Mouse (Mus musculus): ENCODE measurements around the gene Ms4a14.
"Not testable (repeated sequence)": the region's sequence is repeated elsewhere in the genome, so short reads cannot be mapped to it uniquely, and the experiment has no call there.

The Ms4a14 gene

GRCm38 (mm10) chr19:11314354-11314753, at the start of gene Ms4a14:
TSS of gene Ms4a14 (minus strand) at chr19:11314454.
- no peak for DNase-seq

- no peak for DNase-seq
Measured at GRCm38 (mm10) chr19:11362002-11362401, 47.7 kb upstream of the Ms4a14 start.

DNA sequence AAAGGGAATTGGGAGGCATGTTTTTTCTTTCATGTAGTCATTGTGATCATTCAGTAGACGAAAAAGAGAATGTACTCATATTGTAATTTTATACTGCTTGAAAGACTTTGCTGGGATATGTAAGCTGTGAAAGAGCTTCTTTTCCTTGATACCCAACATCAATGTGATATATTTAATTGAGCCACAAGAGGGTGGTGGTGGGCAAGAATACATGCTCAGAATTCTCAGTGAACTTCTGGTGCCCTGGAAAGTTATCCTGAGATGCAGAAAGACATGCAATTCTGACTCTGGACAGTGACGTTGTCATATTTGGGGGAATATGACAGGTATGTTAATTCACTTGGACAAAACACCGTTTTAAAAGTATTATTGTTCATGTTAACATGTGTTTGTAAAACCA, 45.9 kb upstream of the Ms4a14 start:
- DNase-seq, result peak; percentile 11

DNA sequence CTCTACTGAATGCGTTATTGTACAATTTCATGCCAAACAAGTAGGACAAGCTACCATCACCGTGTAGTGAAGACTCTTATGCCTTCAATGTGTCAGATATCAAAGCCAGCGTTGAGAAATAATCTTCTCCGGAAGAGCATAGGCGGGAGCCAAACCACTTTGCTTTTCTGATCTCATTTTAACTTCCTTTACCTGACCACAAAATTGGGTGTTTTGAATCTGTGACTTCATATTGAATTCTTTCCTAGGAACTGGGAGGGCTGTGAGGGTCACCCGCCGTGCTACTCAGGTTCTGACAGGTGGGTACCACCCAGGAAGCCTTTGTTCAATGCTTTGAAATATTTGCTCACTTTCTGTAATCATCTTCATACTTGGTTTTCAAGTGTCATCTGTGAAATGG, 41.5 kb upstream of the Ms4a14 start:
- DNase-seq, result no peak

GRCm38 (mm10) chr19:11351878-11352277, 37.6 kb upstream of the Ms4a14 start:
- DNase-seq, result peak; percentile 17

DNA sequence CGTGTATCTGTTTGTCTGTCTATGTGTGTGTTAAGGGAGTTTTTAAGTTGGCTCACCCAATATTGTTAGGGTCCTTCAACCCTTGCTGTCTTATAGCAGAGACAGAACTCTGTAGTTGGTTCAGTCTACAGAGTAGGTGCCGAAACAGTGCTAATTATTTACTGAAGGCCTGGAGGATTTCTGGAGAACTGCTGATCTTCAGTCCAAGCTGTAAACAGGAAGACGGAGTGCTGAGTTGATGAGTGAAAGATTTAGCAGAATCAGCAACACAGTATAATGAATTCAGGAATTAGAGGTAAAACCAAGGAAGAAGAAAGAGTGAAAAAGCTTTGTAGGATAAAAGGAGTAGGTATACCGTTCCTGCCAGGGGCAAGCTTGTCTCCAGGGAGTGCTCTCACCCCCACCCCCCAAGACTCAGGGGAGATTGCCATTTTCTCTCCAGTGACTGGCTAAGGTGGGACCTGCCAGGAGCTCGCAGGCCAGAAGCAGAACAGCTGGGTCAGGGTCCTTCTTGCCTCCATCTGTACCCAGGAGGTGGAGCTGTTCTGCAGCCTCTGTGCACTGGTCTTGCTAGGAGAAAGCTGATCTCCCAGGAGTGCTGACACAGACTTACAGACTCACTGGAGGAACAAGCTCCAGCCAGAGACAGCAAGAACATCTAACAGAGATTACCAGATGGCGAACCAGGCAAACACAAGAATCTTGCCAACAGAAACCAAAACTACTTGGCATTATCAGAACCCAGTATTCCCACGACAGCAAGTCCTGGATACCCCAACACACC, 35.6 kb upstream of the Ms4a14 start:
- DNase-seq, result peak; percentile 63

GRCm38 (mm10) chr19:11343992-11344391, 29.7 kb upstream of the Ms4a14 start:
- no peak for DNase-seq

- no peak for DNase-seq
Measured at GRCm38 (mm10) chr19:11343147-11343546, 28.9 kb upstream of the Ms4a14 start.

DNA sequence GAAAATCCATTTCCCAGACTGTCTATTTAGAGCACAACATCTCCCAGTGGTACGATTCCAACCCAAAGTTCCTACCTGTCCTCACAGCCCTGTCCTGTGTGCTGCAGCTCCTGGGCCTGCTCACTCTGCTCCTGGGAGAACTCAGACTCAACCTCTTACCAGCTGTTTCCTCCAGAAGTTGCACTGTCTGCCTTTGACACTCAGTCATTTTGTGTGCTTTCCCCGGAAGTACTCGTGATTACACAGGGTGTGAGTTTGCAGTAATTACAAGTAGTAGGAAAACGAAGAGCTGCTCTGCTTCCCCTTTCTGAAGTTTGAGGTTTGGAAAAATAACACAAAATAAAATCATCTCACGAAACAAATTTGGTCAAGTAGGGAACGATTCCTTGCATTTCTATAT, 21.7 kb upstream of the Ms4a14 start, which contains the start of gene Ms4a7:
Ms4a7 (minus strand) TSS at position 215 of the 400 bp plus-strand sequence.
- no peak for DNase-seq

- no peak for DNase-seq
Measured at GRCm38 (mm10) chr19:11321123-11321522, 6.9 kb upstream of the Ms4a14 start.

DNA sequence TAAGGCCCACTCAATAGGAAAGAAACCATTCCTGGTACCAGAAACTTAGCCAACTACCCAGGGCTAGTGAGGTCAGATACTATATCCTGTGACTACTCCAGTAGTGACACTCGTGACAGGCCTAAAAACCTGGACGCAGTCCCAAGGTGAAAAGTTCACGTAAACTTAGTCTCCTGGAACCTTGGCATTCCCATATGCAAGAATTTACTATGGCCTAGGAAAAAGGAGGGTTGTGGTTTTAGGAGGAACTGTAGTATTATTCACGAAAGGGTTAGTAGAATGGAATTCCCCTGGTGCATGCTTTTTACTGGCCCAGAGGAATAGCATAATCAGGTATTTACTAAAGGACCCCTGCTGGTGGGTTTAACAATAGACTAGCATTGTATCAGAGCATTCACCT, 2.5 kb upstream of the Ms4a14 start:
- DNase-seq, result no peak

- no peak for DNase-seq
Measured at GRCm38 (mm10) chr19:11308888-11309287, 5.4 kb downstream of the Ms4a14 start.

GRCm38 (mm10) chr19:11299529-11299928, 14.7 kb downstream of the Ms4a14 start:
- not testable (repeated sequence) for DNase-seq

DNA sequence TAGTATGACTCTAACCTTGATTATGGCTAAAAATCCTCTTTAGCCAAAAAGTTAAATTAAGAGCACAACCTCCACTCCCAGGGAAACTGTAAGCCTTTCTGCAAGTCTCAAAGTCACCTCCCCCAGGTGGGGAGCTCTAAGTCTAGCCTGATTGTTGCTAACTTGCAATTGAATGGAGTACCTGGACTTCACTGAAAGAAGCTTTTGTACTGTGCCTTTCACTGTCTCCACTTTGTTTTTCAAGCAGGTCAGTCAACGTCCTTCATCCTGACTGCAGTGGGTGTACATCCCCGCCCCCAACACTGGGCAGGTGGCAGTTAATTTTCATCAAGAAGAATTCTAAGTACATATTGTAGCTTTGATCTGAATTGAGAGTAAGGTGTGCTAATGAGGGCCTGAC, 15.3 kb downstream of the Ms4a14 start:
- DNase-seq, result no peak

GRCm38 (mm10) chr19:11293616-11294015, 20.6 kb downstream of the Ms4a14 start:
- DNase-seq, result not testable (repeated sequence)

- DNase-seq, result no peak
Measured at GRCm38 (mm10) chr19:11292990-11293389, 21.3 kb downstream of the Ms4a14 start.

DNA sequence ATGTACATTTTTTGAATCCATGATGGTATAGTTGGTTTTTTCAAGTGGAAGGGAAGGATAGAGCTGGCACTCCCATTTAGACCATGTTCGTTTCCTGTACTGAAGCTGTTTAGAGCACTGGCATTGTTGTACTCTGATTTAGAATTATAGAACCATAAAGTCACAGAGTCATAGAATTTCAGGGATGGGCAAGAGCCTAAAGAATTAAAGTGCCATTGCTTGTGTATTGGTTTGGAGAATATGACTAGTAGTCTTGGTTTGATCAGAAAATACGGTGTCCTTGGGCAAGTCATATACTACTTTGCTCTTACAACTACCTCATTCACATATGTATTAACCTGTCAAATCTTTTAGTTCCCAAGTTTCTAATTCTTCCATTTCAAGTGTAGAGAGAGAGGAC, 30.5 kb downstream of the Ms4a14 start, which contains the start of gene Ms4a5:
Ms4a5 (minus strand) TSS at position 101 of the 400 bp plus-strand sequence.
- no peak for DNase-seq

GRCm38 (mm10) chr19:11280223-11280622, 34.0 kb downstream of the Ms4a14 start:
- DNase-seq, result no peak

DNA sequence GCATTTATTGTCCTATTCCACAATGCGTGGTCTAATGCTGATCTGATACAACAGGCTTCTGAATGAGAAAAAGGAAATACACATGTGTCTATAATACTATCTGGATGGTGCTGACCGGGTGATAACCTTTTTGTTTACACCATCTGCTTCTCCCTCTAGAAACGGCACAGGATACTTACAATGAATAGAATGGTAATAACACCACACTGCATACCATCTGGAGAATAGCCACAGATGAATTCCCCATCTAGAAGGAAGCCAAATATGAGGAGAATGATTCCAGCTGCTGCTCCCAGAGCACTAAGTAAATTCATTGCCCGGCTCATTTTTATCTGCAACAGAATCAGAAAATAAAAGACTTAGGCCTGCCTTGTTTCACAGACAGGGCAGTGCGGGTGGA, 37.8 kb downstream of the Ms4a14 start:
- DNase-seq, result no peak

- DNase-seq, result no peak
Measured at GRCm38 (mm10) chr19:11266956-11267355, 47.3 kb downstream of the Ms4a14 start.

DNA sequence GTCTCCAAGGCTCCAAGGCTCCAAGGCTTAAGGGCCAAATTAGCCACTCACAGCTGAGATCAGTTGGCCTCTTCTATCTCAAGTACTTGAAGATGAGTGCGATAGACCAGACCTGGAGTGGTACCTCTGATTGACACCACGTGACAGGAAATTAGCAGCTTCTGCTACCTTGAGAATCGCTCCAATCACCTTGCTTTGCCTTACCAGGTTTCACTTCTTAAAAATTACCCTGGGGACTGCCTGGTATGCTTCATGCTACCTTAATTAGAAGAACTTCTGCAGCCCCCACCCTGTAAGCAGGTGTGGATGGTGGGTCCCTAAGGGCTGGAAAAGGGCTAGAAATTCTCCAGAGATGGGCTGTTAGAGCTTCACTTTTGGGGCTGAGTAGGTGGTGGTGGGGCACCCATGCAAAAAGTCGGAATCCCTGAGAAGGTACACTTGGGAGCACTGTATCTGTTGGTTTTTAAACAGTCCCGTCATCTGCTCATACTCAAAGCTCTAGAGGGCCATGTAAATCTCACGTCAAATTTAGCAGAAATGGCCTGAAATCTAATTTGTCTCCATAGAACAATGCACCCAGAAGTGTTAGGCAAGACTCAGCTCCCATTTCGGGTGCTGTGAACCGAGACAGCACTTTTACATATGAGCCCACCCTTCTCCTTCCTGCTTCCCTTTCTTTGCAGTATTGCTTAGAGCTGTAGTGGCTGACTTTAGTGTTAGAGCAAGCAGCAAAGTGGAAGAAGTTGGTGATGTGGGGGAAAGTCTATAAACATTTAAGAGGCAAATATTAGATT, 48.0 kb downstream of the Ms4a14 start, which contains the start of gene Ms4a1:
Ms4a1 (minus strand) TSS at position 190 of the 794 bp plus-strand sequence.
- peak; percentile 1 for DNase-seq

DNA sequence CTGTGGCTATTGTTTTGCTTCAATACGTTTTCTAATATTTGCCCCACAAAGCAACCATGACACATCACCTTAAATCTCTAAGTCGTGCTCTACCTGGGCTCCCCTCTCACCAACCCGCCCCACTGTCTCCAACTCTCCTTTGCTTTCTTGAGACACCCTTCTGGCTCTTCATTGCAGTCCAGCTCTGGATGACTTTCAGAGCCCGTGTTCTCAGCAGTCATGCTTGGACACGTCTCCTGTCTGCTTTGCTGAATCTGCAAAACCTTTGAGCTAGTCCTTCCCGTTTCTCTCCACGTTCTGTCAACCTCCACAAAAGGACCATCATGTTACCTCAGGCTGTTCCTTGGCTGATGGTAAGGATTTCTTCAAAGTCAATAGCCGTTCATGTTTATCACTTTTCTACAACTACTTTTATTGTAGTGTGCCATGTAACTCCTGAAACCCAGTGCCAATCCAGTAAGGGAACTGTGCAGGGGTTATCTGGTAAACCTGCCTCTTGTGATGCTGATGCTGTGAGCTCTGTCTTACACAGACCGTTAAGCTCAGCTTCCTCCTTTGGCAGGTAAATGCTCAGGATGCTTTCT, 49.6 kb downstream of the Ms4a14 start:
- no peak for DNase-seq

GRCm38 (mm10) chr19:11263549-11263948, 50.7 kb downstream of the Ms4a14 start:
- no peak for DNase-seq

Measured in kidney, adult 9 months (tissue).